Mouse (Mus musculus) kidney, adult 18-20 months (tissue): ENCODE measurements around the gene Slco2b1.

Source experiments
- DNase-seq: peaks from one replicate; pipeline ENCODE4 v3.0.0; 2021

Gene Slco2b1

DNA sequence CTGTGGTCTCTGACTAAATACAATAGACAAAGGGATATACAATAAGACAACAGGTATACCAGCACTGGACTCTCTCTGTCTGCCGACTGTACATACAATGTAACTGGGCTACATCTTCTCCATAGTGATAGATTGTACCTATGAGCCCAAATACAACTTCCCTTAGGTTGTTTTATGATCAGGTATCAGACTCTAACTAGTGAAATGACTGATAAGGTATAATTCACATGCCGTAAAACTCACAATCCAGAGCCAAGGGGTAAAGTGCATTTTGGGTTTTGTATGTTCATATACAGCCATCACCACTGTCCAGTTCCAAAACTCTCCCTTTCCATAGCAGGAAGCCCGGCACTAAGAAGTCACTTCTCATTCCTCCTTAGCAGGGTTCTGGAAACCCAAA lies 17.8 kb downstream of the Slco2b1 start:
- no peak for DNase-seq

DNA sequence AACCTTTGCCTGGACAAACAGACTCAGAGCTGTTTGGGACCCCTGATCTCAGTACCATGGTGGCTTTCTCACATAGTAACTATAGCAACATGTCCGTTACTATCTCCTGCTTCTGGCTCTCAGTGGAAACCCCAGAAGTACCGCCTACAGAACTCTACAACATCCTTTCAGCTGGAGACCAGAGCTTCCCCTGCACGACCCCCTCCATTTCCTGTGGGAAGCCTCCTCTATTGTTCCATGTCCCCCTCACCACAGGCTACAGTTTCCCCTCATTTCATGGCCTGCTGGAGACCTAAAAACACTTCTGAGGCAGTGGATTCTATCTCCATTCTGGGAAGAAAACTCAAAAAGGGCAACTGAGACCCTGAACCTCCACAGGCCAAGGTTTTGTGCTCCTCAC lies 18.7 kb downstream of the Slco2b1 start:
- no peak for DNase-seq

DNA sequence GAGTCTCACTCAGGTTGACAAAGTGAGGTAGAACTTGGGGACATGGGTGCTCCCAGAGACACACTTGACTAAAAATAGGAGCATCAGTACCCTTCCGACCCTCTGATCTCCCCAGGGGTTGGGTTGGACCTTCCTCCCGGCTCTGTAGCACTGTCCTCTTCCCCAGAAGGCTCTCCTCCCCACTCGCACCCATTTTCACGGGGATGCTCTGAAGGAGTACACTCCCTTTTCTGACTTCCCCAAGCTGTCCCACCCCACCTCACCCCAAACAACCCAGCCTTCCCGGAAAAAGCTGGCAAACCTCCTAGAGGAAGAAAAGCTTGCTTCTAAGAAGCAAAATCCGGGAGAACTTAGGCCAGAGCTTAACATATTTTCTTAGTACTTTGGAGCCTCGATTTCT lies 20.3 kb downstream of the Slco2b1 start:
- DNase-seq = no peak

DNA sequence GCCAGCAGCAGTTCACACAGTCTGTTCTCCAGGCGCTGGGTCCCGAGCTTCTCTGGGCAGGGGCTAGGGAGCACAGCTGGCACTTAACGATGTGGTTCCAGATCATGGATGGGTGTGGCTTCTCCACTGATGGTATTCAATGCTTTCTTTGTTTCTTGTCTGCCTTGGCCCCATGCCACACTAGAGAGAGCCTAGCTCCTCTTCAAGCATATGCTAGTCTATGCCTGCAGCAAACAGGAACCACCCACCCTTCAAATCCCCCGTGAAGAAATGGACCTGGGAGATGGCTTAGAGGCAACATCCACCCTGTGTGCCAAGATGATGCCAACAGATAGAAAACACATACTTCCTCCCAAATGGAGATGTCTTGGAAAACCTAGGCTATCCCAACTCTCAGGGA lies 27.1 kb downstream of the Slco2b1 start:
- no peak for DNase-seq

DNA sequence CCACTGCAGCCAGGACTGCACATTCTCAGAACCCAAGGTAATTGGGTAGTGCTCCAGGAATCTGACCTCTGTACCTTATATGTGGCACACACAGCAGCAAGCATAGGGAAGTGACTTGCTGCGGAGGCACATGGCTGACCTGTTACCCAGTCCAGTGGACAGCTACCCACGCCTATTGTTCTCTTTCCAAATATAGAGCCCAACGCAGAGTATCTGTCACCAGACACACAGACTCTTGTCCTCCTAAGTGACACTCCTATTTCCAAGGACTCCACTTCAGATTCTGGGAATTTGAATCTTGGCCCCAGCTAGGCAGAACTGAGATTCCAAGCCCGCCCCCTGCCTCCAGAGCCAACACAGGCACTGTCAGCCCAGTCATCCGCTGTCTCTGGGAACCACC lies 30.4 kb downstream of the Slco2b1 start:
- DNase-seq = peak; percentile 32

DNA sequence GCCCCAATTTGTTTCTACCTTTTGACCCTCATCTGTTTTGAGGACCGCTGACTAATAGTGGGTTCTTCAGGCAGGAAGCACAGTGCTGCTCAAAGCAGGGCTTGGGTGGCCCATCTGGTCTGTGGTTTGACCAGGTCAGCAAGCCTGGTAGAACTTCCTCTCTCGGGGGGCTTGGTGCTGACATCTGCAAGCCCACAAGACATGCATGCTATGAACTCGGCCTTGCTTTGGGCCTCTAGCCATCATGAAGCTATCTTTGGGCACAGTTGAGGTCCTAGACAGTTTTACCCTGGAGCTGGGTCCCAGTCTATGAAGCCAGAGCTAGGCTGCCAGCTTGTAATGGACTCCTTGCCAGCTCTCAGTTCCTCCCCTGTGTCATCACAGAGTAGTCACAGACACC lies 36.2 kb downstream of the Slco2b1 start:
- no peak for DNase-seq

DNA sequence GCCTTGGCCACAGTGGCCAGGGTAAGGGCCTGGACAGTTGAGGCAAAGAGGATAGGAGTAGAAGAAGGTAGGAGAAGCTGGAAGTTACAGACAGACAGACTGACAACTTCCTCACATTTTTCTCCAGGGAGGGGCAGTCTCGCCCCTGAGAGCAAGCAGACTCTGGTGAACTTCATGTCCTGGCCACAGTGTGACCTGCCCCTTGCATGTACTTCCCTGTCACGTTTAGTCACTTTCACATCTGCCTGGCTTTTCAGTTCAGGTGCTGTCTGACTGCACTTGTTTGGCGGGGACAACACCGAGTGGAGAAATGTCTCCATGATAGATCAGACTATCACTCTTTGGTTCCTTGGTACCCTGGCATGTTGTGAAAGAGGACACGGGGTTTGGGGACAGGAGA lies 36.9 kb downstream of the Slco2b1 start:
- no peak for DNase-seq

DNA sequence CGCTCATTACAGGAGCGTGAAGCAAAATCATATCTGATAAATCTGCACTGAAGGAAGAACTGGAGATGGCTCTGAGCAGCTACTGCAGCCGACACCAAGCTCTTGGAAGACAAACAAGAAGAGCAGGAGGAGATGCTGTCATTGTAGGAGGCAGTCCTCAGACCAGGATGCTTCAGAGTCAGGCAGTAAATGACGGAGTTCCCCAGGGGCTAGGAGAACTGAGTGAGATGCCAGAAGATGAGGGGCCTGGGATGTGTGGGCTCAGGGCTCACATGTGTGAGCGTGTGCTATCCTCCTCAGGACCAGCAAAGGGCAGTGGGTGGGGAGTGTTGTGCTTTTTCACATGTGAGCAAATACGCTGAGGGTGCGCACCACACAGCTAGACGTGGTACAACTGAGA lies 38.0 kb downstream of the Slco2b1 start:
- no peak for DNase-seq

DNA sequence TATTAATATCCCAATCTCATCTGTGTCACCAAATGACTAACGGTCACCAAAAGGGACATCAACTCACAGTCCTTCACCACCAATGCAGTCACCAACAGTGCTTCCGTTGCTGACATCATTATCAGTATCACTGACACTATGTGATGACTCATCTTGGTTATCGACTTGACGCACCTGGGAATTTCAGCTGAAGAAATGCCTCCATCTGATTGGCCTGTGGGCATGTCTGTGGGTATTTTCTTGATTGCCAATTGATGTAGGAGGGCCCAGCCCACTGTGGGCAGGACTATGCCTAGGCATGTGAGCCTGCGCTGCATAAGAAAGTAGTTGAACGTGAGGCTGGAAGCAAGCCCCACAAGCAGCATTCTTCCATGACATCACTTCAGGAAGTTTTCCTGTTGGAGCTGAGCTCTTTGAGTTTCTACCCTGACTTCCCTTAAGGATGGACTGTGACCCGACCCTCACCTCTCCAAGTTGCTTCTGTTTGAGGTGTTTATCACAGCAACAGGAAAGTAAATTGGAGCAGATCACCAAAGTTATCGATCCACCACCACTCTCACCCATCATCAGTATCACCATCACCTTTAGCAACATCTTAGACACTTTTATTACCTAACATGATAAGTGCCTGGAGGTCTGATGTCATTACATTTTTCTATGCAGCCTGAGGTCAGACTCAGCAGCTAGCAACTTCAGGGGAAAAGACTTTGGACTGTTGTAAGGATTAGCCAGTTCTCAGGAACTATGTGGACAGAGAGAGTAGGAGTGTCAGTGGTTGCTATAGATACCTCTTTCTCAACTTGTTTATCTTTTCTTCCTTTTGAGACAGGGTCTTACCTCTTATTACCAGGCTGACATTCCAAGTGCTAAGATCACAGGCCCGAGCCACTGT lies 39.4 kb downstream of the Slco2b1 start:
- DNase-seq = no peak

DNA sequence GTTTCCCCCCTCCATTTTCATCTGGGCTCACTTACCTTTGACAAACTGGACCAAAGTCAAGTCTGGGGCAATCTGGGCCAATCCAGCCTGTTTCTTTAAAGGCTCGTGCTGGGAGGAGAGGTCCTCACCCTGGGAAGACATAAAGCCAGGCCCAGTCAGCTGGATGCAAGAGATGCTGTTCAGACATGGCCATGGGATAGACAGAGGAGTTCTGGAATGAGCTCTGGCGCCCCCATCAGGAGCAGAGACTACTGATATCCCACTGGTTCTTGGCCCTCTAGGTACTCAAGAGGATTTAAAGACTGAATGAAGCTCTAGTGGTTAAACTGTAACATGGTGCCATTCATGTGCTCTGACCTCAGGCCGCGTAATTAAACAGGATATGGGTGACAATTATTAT lies 40.2 kb downstream of the Slco2b1 start:
- no peak for DNase-seq

DNA sequence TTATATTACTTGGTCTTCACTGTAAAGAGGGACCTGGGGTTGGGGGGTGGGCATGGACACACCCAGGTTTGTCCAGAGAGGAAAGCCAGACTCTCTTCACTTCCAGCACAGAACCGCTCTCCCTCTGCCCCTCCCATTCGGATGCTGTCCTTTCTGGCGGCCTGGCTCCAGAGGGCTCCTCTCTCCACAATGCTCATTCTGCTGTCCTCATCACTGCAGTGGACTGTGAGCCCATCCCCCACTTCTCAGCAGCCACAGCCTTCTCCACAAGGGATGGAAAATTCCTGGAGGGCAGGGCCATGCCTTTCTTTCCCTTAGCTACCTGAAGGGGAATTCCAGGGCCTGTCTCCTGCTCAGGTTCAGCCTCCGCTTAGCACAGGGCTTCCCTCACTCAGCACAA lies 42.3 kb downstream of the Slco2b1 start:
- peak; percentile 27 for DNase-seq

DNA sequence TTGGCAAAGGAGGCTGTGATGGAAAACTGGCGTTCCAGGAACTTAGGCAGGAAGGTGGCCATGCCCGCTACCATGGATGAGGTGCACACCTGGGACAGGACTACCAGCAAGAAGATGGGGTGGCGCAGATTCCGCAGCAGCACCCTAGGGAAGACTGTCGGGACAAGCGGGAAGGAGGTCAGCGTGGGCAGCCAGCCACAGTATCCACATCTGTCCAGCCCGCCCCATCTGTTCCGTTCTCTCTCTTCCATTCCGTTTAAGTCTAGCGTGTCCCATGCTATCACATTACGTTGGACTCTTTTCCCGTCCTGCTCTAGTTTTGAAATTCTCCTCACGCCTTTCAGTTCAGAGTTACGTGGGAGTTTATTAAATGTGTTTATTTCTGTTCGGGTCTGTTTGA lies 44.0 kb downstream of the Slco2b1 start:
- DNase-seq = no peak

DNA sequence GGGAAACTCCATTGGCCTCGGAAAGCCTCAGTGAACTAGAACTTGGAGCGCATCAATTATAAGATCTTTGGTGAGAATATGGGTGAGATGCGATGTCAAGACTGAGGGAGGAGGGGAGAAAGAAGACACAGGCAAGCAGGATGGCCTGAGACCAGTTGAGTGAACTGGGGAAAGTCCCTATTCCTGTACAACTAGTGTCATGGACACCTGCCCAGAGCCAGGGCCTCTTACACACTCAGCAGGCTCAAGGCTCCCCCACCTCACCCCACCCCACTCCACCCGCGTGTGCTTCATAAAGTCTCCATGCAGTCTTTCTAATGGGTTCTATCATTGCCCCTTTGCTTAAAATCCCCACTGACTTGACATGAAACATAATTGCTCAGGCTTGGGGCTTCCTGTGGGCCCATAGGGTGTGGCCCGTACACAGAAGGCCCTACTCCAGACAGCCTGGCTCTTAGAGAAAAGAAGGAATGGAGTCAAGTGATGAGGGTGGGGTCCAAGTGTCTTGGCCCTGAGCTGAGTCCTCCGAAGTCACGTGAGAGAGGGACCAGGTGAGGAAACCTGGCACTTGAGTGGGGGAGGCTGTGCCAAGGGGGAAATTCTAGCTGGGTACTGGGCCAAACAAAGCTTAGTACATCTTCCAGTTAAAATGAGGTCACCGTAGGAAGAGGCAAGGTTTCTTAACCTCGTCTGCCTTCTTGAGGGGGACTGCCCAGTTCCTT lies 45.2 kb downstream of the Slco2b1 start:
- no peak for DNase-seq

DNA sequence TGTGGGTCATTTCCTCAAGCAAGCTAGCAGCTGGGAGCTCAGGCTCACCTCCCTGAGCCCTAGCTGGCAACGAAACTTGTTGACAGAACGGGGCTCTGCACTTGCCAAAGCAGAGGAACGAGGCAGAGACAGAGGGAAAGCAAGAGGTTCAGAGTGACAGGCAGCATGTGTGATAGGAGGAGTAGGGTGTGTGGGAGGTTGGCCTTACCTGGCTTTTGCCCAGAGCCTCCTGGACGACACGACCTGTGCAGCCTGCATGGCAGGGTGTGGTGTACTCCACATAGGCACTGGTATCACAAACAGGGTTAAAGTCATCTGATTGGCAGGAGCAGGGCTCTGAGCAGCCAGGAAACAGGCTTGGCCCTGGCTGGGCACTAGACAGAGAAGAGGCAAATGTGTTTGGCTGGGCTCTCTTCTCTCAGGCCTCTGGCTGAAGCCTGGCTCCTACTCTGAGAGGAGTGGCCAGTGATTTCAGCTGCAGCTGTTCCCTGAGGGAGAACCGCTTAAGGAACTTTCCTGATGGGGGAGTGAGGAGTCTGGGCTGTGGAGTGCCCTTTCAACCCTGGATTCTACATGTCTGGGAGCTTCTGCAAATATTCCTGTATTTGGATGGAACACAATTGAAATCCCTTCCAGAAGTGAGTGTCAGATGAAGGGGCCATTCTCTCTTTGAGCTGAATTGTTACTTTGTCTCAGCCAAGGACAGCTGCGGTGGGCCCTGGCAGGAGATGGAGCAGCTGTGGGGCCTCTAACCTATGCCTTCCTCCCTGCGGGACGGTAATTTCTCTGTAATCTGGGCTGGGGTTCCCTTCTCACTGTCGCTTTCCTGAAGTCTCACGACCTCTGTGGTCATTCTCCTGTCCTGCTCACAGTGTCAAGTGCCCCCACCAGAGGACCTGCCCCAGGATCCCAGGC lies 46.3 kb downstream of the Slco2b1 start:
- DNase-seq = no peak

DNA sequence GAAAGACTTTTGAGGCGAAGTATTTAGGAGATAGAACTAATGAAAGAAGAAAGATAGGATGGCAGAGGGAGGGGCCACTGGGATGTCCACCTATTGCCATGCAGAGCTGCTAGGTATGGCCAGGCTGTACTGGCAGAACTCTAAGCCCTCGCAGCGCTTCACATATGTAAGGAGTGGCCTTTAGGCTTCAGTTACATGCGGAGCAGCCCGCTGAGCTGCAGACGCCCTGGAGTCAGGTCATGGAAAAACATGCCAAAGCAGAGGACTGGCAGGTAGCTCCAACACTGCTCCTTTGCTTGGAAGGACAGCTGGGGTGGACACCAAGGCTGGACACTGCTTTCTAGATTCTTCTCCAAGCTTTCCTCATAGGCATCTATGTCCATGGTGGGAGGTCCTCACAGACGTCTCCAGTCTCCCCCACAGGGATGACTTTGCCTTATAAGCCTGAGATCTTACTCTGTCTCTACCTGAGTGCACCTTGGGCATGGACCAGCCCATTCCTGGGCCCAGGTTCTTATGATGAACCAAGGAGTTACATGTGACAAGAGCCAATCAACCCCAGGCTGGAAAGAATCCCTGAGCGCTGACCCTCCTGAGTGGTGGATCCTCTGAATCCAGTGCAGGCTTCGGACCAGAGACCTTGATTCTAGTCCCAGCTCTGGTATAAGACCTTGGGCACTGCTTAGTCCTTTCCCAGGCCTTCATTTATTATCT lies 47.5 kb downstream of the Slco2b1 start:
- no peak for DNase-seq

DNA sequence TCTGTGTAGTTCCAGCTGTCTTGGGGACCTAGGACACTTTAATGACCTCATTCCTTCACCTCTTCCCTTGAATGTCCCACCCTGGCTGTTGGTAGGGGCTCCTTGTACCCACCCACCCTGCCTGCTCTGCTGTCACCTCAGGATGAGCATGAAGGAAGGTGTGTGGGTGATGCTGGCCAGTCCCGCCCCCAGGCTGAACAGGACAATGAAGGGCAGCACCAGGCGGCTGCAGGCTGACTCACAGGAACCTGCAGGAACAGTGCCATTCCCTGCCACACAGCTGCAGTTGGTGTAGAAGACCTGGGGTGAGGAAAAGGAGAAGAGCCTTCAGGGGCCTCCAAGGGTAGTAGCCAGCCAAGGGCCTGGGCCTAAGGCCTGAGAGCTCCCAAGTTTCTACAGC lies 48.8 kb downstream of the Slco2b1 start:
- DNase-seq = no peak

DNA sequence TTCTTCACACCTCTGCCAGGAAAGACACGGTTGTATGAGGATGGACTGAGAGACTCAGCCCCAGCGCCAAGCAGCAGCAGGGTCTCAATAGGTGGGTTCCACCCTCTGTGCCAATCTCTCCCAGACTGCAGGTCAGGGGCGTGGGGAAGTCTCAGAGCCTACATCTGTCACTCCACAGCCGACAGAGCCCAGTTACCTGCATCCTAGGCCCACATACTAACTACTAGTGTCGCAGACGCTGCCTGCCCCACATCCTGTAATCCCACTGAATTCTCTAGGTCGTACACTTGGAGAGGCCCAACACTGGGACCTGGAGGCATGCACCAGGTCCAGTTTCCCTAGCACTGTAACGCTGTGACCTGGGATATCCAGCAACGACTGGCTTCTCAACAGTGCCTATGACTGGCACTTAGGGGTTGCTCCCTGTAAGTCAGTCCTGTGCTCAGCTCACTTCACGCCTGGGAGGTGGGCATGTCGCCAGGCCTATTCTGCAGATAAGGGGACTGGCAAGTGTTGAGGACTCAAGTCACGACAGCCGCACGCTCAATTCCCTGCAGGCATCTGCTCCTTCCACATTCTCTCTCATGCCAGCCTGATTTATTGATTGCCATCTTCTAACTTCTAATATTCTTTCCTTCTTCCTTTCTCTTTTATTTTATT lies 49.4 kb downstream of the Slco2b1 start:
- DNase-seq = no peak

DNA sequence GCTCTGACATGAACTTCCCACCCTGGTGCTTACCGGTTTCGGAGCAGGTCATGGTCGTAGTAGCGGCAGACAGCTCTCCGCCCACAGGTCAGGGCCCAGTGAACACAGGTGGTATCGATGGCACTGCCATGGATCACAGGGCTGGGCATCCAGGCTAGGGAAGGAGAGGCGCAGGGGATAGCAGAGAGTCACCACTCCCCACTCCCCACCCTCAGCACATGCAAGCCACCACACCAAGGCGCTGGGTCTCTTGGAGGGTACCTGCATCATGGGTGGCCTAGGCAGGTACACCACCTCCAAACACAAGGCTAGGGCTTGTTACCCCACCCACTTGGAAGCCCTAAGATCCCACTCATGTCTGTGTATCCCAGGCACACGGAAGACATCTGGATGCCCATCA lies 50.1 kb downstream of the Slco2b1 start:
- DNase-seq = no peak

DNA sequence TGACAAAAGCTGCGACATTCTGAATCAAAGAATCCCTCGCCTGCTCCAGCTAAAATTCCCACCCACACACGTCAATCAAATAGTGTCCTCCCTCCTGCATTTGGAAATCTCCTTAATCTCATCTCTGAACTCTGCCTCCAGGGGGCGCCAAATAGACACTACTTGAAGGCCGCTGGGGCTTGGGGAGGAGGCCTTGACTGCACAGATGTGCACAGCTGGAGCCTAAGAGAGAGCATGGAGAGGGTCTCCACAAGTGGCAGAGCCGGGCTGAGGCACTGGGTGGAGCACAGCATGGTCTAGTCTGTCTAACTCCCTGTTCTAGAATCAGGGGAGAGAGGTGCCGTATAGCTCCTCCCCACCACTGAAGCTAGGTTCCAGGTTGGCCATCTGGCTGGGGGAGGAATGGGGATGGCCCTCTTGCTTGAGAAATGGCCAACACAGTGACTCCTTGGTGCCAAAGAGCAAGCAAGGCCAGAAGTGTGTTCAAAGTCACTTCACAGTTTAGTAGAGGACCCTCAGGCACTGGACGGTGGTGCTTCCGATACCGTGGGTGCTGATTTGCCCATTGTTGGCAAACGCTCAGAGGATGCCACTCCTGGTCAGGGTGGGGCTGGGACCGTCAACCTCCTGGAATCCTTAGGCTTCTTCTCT lies 51.6 kb downstream of the Slco2b1 start:
- peak; percentile 78 for DNase-seq

DNA sequence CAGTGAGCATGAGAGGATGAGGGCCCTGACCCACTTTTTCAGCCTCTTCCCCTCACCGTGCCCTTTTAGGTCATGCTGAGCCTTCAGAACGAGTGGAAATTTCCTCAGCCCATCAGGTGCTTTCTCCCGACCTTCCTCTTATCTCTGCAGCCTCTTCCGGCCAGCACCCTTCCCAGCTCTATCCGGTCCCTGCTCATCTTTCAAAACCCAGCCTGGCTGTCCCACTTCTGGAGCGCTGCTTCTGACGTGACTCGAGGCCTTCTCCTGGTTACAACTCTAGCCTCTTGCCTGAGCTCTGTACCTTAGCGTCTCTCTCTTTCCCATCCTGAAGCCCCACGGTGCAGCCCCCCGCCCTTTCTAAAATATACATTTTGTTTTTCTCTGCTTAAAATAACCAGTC lies 56.9 kb downstream of the Slco2b1 start:
- DNase-seq = no peak

DNA sequence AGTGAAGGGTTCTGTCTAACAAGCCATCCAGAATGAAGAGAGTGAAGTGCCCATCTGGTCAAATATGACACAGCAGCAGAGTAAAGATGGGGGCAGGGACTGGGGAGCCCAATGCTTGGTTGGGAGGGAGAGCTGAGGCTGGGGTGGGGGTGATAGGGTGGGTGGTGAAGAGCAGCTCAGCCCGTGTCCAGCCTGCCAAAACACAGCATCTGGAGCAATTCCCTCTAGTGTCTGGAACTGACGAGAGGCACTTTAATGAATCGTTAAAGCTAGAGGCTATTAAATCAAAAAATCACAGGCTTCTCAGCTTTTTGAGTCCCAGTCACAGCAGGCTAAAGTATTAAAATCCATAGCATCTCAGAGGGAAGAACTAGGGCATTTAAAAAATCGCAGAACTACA lies 61.6 kb downstream of the Slco2b1 start:
- no peak for DNase-seq

DNA sequence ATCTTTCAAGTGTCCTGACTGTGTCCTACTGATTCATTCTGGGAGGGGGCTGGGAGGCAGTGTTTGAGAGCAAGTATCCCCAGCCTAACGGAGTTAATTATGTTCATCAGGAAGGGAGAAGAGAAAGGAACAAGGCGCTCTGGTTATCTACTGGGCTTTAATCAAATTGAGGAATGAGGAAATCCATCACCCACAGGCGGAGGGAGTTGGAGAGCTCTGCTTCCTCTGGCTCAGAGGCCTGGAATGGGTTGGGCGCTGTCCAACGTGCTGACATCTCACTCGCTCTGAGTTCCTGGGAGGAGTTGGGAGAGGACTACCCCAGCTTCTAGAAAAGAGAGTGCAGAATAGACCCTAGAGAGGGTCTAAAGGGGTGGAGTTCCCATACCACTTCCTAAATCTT lies 62.5 kb downstream of the Slco2b1 start:
- peak; percentile 44 for DNase-seq
